Mouse (Mus musculus): ENCODE measurements around the gene Ssr4.

DNA sequence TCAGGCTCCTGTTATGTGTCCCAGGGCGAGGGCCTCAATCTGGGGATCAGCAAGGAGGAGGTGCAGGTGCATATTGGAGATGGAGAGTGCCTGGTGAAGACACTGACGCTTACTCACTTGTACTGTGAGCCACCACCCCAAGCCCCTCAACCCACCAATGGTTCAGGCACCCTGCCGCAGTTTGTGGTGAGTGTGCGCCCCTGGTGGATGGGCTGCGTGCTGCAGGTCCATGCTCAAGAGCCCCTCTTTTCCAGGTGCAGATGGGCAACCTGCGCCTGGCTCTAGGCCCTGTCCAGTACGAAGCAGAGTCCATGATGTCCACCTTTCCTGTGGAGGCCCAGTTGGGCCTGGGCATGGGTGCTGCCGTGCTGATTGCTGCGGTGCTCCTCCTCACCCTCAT, 19.6 kb upstream of the Ssr4 start:
- TF ChIP-seq GATA1 (IDR thresholded peaks at IDR 0.05; ENCODE audit: borderline replicate concordance, low read length) (no peak), FLI1 (IDR thresholded peaks at IDR 0.05; ENCODE audit: low read length) (no peak)

All from megakaryocyte, embryonic 14.5 days (primary cell).